In the genomic region with DNA sequence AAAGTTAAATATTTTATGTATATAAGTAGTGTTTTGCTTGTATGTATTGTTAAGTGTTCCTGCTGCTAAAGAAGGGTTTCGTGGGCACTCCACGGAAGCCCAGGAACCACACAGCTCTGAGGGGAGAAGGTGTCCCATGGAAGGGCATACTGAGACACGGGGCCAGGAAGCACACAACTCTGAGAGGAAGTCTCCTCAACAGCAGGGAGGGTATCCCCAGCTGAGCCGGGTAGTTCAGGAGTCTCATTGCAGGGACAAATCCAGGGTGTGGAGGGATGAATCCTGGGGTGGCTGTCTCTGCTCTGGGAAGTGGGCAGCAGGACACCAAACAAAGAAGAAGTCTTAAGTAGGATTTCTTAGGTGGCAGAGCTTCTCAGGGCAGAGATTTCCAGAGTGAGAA, we compare ENCODE assay signal across 8 mouse cellular contexts. TPM values are rescaled to one million over a fixed set of nuclear protein-coding genes. Genes with fewer than 3 reads are reported as not detected.
DNase-seq lines count a peak whose midpoint lies in the region; ATAC-seq lines count a peak whose summit lies in the region.

No protein-coding gene starts in this region.

- H3K36me3 ChIP-seq in kidney, embryonic 14.5 days (ENCODE audit: control insufficient read depth, insufficient read depth, low read length): peaks cover under 1% of the 10 kb centered on the region; the same call in 1 of the 2 replicates
- H3K36me3 ChIP-seq in heart, embryonic 16.5 days (ENCODE audit: control insufficient read depth, insufficient read depth): peaks cover 3% of the 10 kb centered on the region; the same call in 1 of the 2 replicates
- H3K36me3 ChIP-seq in midbrain, embryonic 10.5 days: peaks cover 14% of the 10 kb centered on the region

- no peak for ATAC-seq in kidney, embryonic 14.5 days (ENCODE audit: low FRiP score, low TSS enrichment)
- ATAC-seq in heart, embryonic 16.5 days (replicated peaks; ENCODE audit: extremely low read depth, insufficient read depth, low FRiP score): no peak

- H3K4me2 ChIP-seq in kidney, embryonic 14.5 days (replicated peaks; ENCODE audit: low read depth, low read length): peak overlapping the region; percentile 68
- H3K4me2 ChIP-seq in heart, embryonic 16.5 days (ENCODE audit: low read depth, low read length): peak overlapping the region; percentile 96

- peaks cover 7% of the 10 kb centered on the region; the same call in 1 of the 2 replicates for H3K4me1 ChIP-seq in kidney, embryonic 14.5 days (ENCODE audit: control insufficient read depth, insufficient read depth, low read length)
- H3K4me1 ChIP-seq in heart, embryonic 16.5 days (ENCODE audit: control insufficient read depth, insufficient read depth, low read length): peaks cover 29% of the 10 kb centered on the region
- H3K4me1 ChIP-seq in midbrain, embryonic 10.5 days: peaks cover 25% of the 10 kb centered on the region

- no peak for DNase-seq in kidney, postnatal 10 days
- DNase-seq in R1 (ENCODE audit: low read depth, low spot score): peak; percentile 16
- no peak for DNase-seq in midbrain, embryonic 10.5 days (ENCODE audit: low spot score)
- no peak for DNase-seq in frontal cortex, postnatal 36 days (ENCODE audit: low spot score in 2 of 2)
- DNase-seq in right cerebral cortex, postnatal 14 days: no peak
- DNase-seq in yolk sac, embryonic 10.5 days (ENCODE audit: low spot score): no peak

- H3K9ac ChIP-seq in kidney, embryonic 14.5 days (ENCODE audit: low read depth, low read length): peak overlapping the region; percentile 77; the same call in 1 of the 2 replicates
- peak overlapping the region; percentile 89 for H3K9ac ChIP-seq in heart, embryonic 16.5 days (ENCODE audit: low read length)

- peak overlapping the region; percentile 75 for H3K4me3 ChIP-seq in kidney, embryonic 14.5 days (ENCODE audit: low read length)
- H3K4me3 ChIP-seq in heart, embryonic 16.5 days (ENCODE audit: low read length): peak overlapping the region; percentile 82
- H3K4me3 ChIP-seq in midbrain, embryonic 10.5 days: peak overlapping the region; percentile 72

- WGBS in kidney, embryonic 14.5 days: 14% methylated on average over 4 of the region's 4 CpGs
- WGBS in heart, embryonic 16.5 days: 4% methylated on average over 4 of the region's 4 CpGs
- 22% methylated on average over 4 of the region's 4 CpGs for WGBS in midbrain, embryonic 10.5 days

- no peak overlapping the region for H3K27ac ChIP-seq in kidney, embryonic 14.5 days (ENCODE audit: low read depth, low read length)
- peak overlapping the region; percentile 89 for H3K27ac ChIP-seq in heart, embryonic 16.5 days (ENCODE audit: low read length)
- peak overlapping the region; percentile 94 for H3K27ac ChIP-seq in midbrain, embryonic 10.5 days (replicated peaks)

- H3K27me3 ChIP-seq in kidney, embryonic 14.5 days (ENCODE audit: control insufficient read depth, insufficient read depth, low read length): no peaks in the 10 kb centered on the region
- H3K27me3 ChIP-seq in heart, embryonic 16.5 days (ENCODE audit: control insufficient read depth, insufficient read depth, low read length): no peaks in the 10 kb centered on the region
- H3K27me3 ChIP-seq in midbrain, embryonic 10.5 days (ENCODE audit: low read depth, poor library complexity, severe bottlenecking): no peaks in the 10 kb centered on the region

- no peaks in the 10 kb centered on the region for H3K9me3 ChIP-seq in kidney, embryonic 14.5 days (ENCODE audit: control insufficient read depth, low read length)
- no peaks in the 10 kb centered on the region for H3K9me3 ChIP-seq in heart, embryonic 16.5 days (replicated peaks; ENCODE audit: control insufficient read depth, low read length)
- H3K9me3 ChIP-seq in midbrain, embryonic 10.5 days (replicated peaks): no peaks in the 10 kb centered on the region

RNA-seq across cellular contexts. Expression of a gene that starts 0.9 kb away (rescaled TPM):
- 431 and 544 TPM in 2 replicates for polyA plus RNA-seq in kidney, embryonic 14.5 days (2014; fragmentation: Nextera tagmentation; extraction: Ambion mirVana)
- polyA plus RNA-seq in heart, embryonic 16.5 days (2015; fragmentation: Nextera tagmentation; extraction: Ambion mirVana): 401 and 410 TPM in 2 replicates
- polyA plus RNA-seq in midbrain, embryonic 10.5 days (2016; fragmentation: Nextera tagmentation; extraction: Ambion mirVana): 422 and 437 TPM in 2 replicates

RNA-seq across cellular contexts. Expression of a gene that starts 38.8 kb away (rescaled TPM):
- polyA plus RNA-seq in kidney, embryonic 14.5 days (2014; fragmentation: Nextera tagmentation; extraction: Ambion mirVana): 135 and 136 TPM in 2 replicates
- polyA plus RNA-seq in heart, embryonic 16.5 days (2015; fragmentation: Nextera tagmentation; extraction: Ambion mirVana): 427 and 460 TPM in 2 replicates
- 106 and 135 TPM in 2 replicates for polyA plus RNA-seq in midbrain, embryonic 10.5 days (2016; fragmentation: Nextera tagmentation; extraction: Ambion mirVana)
